Mouse (Mus musculus): ENCODE data around the gene Tns4. TPM values are rescaled to one million over a fixed set of nuclear protein-coding genes. Genes with fewer than 3 reads are reported as not detected.
A peak's percentile ranks its signal among the peaks of the same experiment; 100 is the strongest.

Tns4 gene
- total RNA-seq, 2 experiments from 2014 or later, result not detected

DNA sequence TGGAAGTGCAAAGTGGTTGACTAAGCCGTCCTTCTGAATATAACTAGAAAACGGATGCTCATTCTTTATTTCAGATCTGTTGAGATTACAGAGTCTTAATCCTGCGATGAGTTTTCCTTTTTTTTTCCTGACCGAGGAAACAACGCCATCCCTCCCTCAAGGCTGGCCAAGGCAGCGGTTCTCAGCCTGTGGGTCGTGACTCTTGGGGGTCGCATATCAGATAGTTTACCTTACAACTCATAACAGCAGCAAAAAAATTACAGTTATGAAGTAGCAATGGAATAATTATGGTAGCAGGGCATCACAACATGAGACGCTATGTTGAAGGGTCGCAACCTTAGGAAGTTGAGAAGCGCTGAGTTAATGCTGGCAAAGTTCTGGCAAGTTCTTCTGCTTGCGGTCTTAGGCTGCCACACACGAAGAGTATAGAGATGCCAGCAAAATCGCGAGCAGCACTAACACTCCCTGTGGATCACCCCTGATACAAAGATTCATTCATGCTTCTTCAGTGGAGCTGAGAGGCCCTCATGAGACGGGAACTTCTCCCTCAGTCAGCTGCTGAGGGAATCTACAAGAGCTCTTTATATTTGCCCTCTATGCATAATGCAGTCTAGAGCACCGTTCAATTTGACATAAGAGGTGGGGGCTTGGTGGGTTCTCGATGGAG is 64.5 kb downstream of the Tns4 start:
- intact Hi-C loops (cut with DNase I), result no loop called here
- no peak for DNase-seq

DNA sequence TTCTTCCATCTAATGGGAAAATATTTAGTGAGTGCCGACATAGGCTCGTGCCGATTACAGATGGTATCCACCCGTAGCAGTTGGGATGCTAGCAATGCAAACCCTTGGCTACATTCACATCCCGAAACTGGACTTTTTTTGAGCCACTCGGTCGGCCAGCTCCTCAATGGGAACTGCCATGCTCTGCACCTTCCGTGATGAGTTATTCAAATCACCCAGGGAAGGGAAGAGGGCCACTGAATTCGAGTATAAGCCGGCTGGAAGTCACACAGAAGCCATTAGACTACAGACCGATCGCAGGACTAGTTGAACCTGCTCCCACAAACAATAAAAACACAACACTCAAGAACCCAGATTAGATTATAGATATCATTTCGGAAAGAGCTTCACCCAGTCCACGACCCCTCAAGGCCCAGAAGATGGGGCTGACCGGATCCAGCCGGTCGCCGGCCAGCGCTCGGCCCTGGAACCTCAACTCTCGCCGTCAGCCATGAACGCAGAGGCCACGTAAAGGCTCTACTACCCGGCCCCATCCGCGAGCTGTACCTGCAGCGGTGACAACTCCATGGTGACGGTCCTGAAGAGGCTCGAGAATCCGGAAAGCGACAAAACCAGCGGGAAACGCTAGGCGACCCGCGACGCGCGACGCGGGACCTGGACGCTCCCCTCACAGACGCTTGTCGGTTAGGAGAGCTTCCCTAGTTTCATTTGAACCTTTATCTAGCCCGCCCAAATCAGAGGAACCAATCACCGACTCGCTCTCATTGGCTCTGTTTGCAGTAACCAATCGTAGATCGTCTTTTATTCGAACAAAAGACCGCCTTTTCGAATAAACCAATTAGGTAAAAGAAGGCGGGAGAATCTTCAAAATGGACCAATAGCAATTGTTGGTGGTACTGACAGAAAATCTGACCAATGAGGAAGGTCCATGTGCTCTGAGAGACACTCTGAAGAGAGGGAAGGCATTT is 65.3 kb downstream of the Tns4 start, which contains the start of gene Top2a:
Gene Top2a (minus strand): TSS at position 690 of the 968 bp plus-strand sequence.
- DNase-seq, result peak; percentile 75 to 86
- intact Hi-C loops (cut with DNase I), result no loop called here

DNA sequence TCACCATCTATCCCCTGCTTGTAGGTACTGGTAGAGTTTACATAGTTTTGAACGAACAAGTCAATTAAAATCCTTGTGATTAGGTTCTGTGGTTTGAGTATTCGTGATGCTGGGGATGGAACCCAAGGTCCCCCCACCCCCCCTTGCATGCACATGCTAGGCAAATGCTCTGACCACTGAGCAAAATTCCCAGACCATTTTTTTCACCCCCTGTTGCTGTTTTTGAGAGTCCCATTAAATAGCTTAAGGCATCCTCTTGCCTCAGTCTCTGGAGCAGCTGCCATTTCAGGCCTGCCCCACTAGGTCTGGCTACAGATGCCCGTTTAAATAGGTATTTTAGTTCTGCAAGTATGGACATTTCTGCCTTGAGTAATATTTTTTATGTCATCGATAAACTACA is 66.0 kb downstream of the Tns4 start:
- no peak for DNase-seq
- intact Hi-C loops (cut with DNase I), result no loop called here

DNA sequence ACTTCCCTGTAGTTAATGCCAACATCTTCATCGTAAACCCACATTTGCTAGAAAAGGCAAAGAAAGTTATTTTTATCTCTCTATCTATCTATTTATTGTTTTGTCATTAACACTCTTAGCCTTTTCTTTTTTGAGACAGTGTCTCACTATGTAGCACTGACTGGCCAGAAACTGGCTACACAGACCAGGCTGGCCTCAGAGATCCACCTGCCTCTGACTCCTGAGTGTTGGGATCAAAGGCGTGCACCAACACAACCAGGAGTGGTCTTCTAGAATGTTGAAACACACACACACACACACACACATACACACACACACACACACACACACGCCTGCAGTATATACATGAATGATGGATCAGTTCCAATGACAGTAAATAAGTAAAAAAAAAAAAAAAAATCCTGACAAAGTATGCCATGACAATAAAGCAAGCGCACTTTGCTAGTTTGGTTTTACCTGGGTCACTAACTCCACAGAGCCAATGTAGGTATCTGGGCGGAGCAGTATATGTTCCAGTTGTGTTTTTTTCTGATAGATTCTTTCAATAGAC is 66.6 kb downstream of the Tns4 start:
- no peak for DNase-seq
- intact Hi-C loops (cut with DNase I), result no loop called here

DNA sequence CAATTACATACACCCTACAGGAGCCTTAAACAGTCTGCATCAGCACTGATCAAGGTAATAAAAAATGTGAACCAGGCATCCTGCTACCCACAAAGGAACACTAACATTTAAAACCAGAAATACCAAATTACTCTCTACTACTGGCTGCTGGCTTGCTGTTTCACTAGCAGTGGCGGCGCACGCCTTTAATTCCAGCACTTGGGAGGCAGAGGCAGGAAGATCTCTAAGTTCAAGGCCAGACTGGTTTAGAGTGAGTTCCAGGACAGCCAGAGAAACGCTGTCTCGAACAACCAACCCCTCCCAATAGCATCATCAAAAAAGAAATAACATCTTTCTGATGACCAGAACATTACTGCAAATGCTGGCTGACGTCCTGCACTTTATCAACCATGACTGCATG is 69.3 kb downstream of the Tns4 start:
- intact Hi-C loops (cut with DNase I), result no loop called here
- DNase-seq, result no peak

Other genes starting within 250 kb of the Tns4 start
- gene Wipf2, start 225.7 kb downstream of the Tns4 start, total RNA-seq (2021), result 1 to 10 TPM; 5.6 to 6.7 TPM
- under 1 TPM; 0.20 to 0.64 TPM for gene Cdc6, start 181.5 kb downstream of the Tns4 start, total RNA-seq (2021)
- gene Rara, start 161.5 kb downstream of the Tns4 start, total RNA-seq (2021), result 10 to 100 TPM in 1 of 2 experiments, 1 to 10 TPM in 1; 8.7 to 13.2 TPM
- not detected for gene Gjd3, start 106.3 kb downstream of the Tns4 start, total RNA-seq (2021)
- gene Top2a, start 65.1 kb downstream of the Tns4 start, total RNA-seq (2021), result 1 to 10 TPM; 2.9 to 4.5 TPM
- 10 to 100 TPM; 32.0 to 41.9 TPM for gene Igfbp4, start 48.1 kb downstream of the Tns4 start, total RNA-seq (2021)
- gene Ccr7, start 65.8 kb upstream of the Tns4 start, total RNA-seq (2021), result not detected
- gene Smarce1, start 141.7 kb upstream of the Tns4 start, total RNA-seq (2021), result 10 to 100 TPM; 26.2 to 31.9 TPM
- 1 to 10 TPM; 3.8 to 7.2 TPM for gene Krt222, start 154.8 kb upstream of the Tns4 start, total RNA-seq (2021)
- not detected for gene Krt24, start 196.0 kb upstream of the Tns4 start, total RNA-seq (2021)
- gene Krt25, start 233.6 kb upstream of the Tns4 start, total RNA-seq (2021), result not detected
- gene Krt26, start 248.7 kb upstream of the Tns4 start, total RNA-seq (2021), result not detected

Data from gastrocnemius, postnatal 36 days (tissue).